Comparison of ENCODE assay signal across 8 mouse cellular contexts in genomic region chr12:91877646-91878045, GRCm38 (mm10). TPM values are rescaled to one million over a fixed set of nuclear protein-coding genes. Genes with fewer than 3 reads are reported as not detected.
DNase-seq lines count a peak whose midpoint lies in the region; ATAC-seq and TF ChIP-seq lines count a peak whose summit lies in the region.

No protein-coding gene starts in this region.

- ATAC-seq in megakaryocyte-erythroid progenitor cell, adult 5-6 weeks (replicated peaks; ENCODE audit: low FRiP score, low TSS enrichment, poor library complexity, severe bottlenecking): peak; percentile 79

- WGBS in heart, adult 2 months: 50% methylated on average over 5 of the region's 5 CpGs
- WGBS in heart, embryonic 10.5 days: 50% methylated on average over 5 of the region's 5 CpGs

- no peaks in the 10 kb centered on the region for H3K79me2 ChIP-seq in heart, adult 2 months (replicated peaks; ENCODE audit: control insufficient read depth, insufficient read depth, low read length)

- no peak for TF ChIP-seq EP300 in heart, adult 2 months (IDR thresholded peaks at IDR 0.05; ENCODE audit: insufficient read depth, low read depth, low read length)

- H3K27ac ChIP-seq in heart, adult 2 months: no peak overlapping the region
- no peak overlapping the region for H3K27ac ChIP-seq in heart, embryonic 10.5 days

- H3K9ac ChIP-seq in heart, adult 2 months (ENCODE audit: low read depth, low read length): no peak overlapping the region

- H3K9me3 ChIP-seq in heart, embryonic 10.5 days: no peaks in the 10 kb centered on the region

- no peaks in the 10 kb centered on the region for H3K27me3 ChIP-seq in heart, adult 2 months (ENCODE audit: control insufficient read depth, insufficient read depth, low read length)
- no peaks in the 10 kb centered on the region for H3K27me3 ChIP-seq in heart, embryonic 10.5 days (ENCODE audit: insufficient read depth, poor library complexity, severe bottlenecking)

- intact Hi-C loops in heart, adult 2 months (cut with DNase I): no loop called here

- no peaks in the 10 kb centered on the region for H3K36me3 ChIP-seq in heart, adult 2 months (ENCODE audit: control insufficient read depth, insufficient read depth, low read length)
- no peaks in the 10 kb centered on the region for H3K36me3 ChIP-seq in heart, embryonic 10.5 days

- TF ChIP-seq POLR2A in heart, adult 2 months (IDR thresholded peaks at IDR 0.05; ENCODE audit: insufficient read depth, low read depth, low read length): no peak

- DNase-seq in heart, adult 2 months: no peak
- DNase-seq in heart, embryonic 10.5 days (ENCODE audit: low spot score): no peak
- DNase-seq in CD4-positive helper T cell, adult 2 months (ENCODE audit: low read depth, low spot score): peak; percentile 34
- DNase-seq in adrenal gland, postnatal 25 days: peak; percentile 61
- peak; percentile 17 for DNase-seq in fibroblast of lung, adult 2 months (ENCODE audit: low read depth)
- peak; percentile 61 to 66 for DNase-seq in kidney, postnatal 4 days
- peak; percentile 17 for DNase-seq in thymus, postnatal 25 days

- no peak overlapping the region for H3K4me3 ChIP-seq in heart, adult 2 months
- no peak overlapping the region for H3K4me3 ChIP-seq in heart, embryonic 10.5 days

- TF ChIP-seq CTCF in heart, adult 2 months (IDR thresholded peaks at IDR 0.05): peak; percentile 83

- H3K4me1 ChIP-seq in heart, adult 2 months (ENCODE audit: control insufficient read depth, insufficient read depth, low read length): no peaks in the 10 kb centered on the region
- no peaks in the 10 kb centered on the region for H3K4me1 ChIP-seq in heart, embryonic 10.5 days

RNA-seq across cellular contexts. Expression of gene Sel1l, which starts 28.7 kb away (rescaled TPM):
- 10 to 100 TPM; 64.5 to 64.9 TPM for total RNA-seq in heart, adult 2 months (2021)
- 19.5 and 33.3 TPM in 2 replicates for polyA plus RNA-seq in heart, adult 2 months (2012; rRNA removed)
- polyA plus RNA-seq in heart, embryonic 10.5 days (2016; fragmentation: Nextera tagmentation; extraction: Ambion mirVana): 65.4 and 68.7 TPM in 2 replicates
- 153 and 158 TPM in 2 replicates for total RNA-seq in adrenal gland, postnatal 25 days (2021)
- total RNA-seq in megakaryocyte-erythroid progenitor cell, adult 5-6 weeks (2014; fragmentation: Nextera tagmentation): 37.3 and 51.4 TPM in 2 replicates
- 32.3 and 44.1 TPM in 2 replicates for total RNA-seq in megakaryocyte-erythroid progenitor cell, adult 5-6 weeks (2017)

Comparison
In these comparisons a context has a peak if more than half of its experiments do, and no peak if none do; other contexts are left out.
1. DNase-seq: peak in CD4-positive helper T cell, adult 2 months (single experiment), adrenal gland, postnatal 25 days (single experiment), fibroblast of lung, adult 2 months (single experiment), kidney, postnatal 4 days (2 of 2) and thymus, postnatal 25 days (single experiment); none in heart, adult 2 months (0 of 2) and heart, embryonic 10.5 days (single experiment).